Mouse (Mus musculus) lung, postnatal 0 days (tissue): ENCODE data around the gene Cops7b.

Source experiments
- CTCF ChIP-seq: IDR thresholded peaks from 2 replicates; pipeline ENCODE4 v1.5.1; 2016; ENCODE audit warnings: antibody characterized with exemption, mild to moderate bottlenecking
- EP300 ChIP-seq: IDR thresholded peaks from 2 replicates; pipeline ENCODE4 v1.6.1; 2016; ENCODE audit warnings: antibody characterized with exemption, mild to moderate bottlenecking, control low read depth

GRCm38 (mm10) chr1:86551877-86552276 lies 30.8 kb upstream of the Cops7b start:
- TF ChIP-seq CTCF (no peak), EP300 (no peak)
